Mouse (Mus musculus) stomach, postnatal 0 days (tissue): Measurements from ENCODE around the gene Pramel4. TPM values are rescaled to one million over a fixed set of nuclear protein-coding genes. Genes with fewer than 3 reads are reported as not detected.
"Not testable (repeated sequence)": the region's sequence is repeated elsewhere in the genome, so short reads cannot be mapped to it uniquely, and the experiment has no call there.

ENCODE experiments used
- ATAC-seq: fragments of 200-750 bp; cut with Nextera tagmentation; 2 replicates; pipeline ENCODE4 v1.8.0; 2017; ENCODE audit not compliant: low FRiP score, low TSS enrichment
- DNase-seq: peaks from one replicate; pipeline ENCODE4 v3.0.0-alpha.2; 2016; ENCODE audit warnings: low spot score
- H3K27ac ChIP-seq: fragments of 300-500 bp; sonication (generic); replicated peaks from 2 replicates; pipeline ENCODE4 v1.5.1; 2014; ENCODE audit warnings: mild to moderate bottlenecking, control low read depth
- H3K27me3 ChIP-seq: fragments of 300-500 bp; sonication (generic); 2 replicates; pipeline ENCODE4 v1.6.1; 2014; ENCODE audit warnings: low read length; ENCODE audit not compliant: control insufficient read depth, insufficient read depth
- H3K36me3 ChIP-seq: fragments of 300-500 bp; sonication (generic); 2 replicates; pipeline ENCODE4 v1.6.1; 2014; ENCODE audit warnings: low read length, mixed read lengths; ENCODE audit not compliant: control insufficient read depth, insufficient read depth
- H3K4me1 ChIP-seq: fragments of 300-500 bp; sonication (generic); replicated peaks from 2 replicates; pipeline ENCODE4 v1.6.1; 2014; ENCODE audit warnings: antibody characterized with exemption; ENCODE audit not compliant: control insufficient read depth, insufficient read depth
- H3K4me2 ChIP-seq: fragments of 300-500 bp; sonication (generic); replicated peaks from 2 replicates; pipeline ENCODE4 v1.6.1; 2014; ENCODE audit warnings: low read depth, mild to moderate bottlenecking, control low read depth, moderate library complexity
- H3K4me3 ChIP-seq: fragments of 300-500 bp; sonication (generic); 2 replicates; pipeline ENCODE4 v1.5.1; 2014; ENCODE audit warnings: low read depth, low read length, control low read depth
- H3K9ac ChIP-seq: fragments of 300-500 bp; sonication (generic); 2 replicates; pipeline ENCODE4 v1.6.1; 2014; ENCODE audit warnings: mild to moderate bottlenecking, low read length, control low read depth, mixed read lengths
- H3K9me3 ChIP-seq: fragments of 300-500 bp; sonication (generic); 2 replicates; pipeline ENCODE4 v1.6.1; 2016; ENCODE audit warnings: low read length; ENCODE audit not compliant: control insufficient read depth
- whole genome bisulfite sequencing: fragments of 180-500 bp; shearing (Covaris S2); extraction: QIAGEN DNeasy Blood & Tissue Kit; methylation state at CpG from one replicate; pipeline ENCODE4 v1.1.7; 2014; 5-methylcytosine and 5-hydroxymethylcytosine counted together
- polyA plus RNA-seq: library from polyadenylated mRNA; unstranded; fragments of >200 nt; fragmentation: Nextera tagmentation; extraction: Ambion mirVana; gene quantifications from 2 replicates; pipeline ENCODE4 v1.2.1, GENCODE M21; 2015

Gene Pramel4
- polyA plus RNA-seq = not detected in 2 replicates

GRCm38 (mm10) chr4:144058826-144059225, at the start of gene Pramel4:
TSS of gene Pramel4 (plus strand) at chr4:144059126.
- H3K9me3 ChIP-seq, H3K4me3 ChIP-seq, H3K36me3 ChIP-seq, H3K4me2 ChIP-seq, DNase-seq, ATAC-seq, H3K4me1 ChIP-seq, H3K27me3 ChIP-seq, H3K27ac ChIP-seq, H3K9ac ChIP-seq: not testable (repeated sequence)
- WGBS = 82% methylated on average over 3 of the region's 3 CpGs

- H3K4me2 ChIP-seq, ATAC-seq, H3K4me1 ChIP-seq, H3K36me3 ChIP-seq, DNase-seq, H3K9ac ChIP-seq, H3K4me3 ChIP-seq, H3K27me3 ChIP-seq, H3K27ac ChIP-seq, H3K9me3 ChIP-seq: not testable (repeated sequence)
- WGBS = no CpG with 5 or more reads among the region's 2 CpGs
Observed at GRCm38 (mm10) chr4:144106174-144106573, 47.2 kb downstream of the Pramel4 start, which contains the start of gene Gm13102. TSS of gene Gm13102 (plus strand) at chr4:144106474.

Other genes starting within 250 kb of the Pramel4 start
- gene Gm13084, start 243.0 kb upstream of the Pramel4 start, polyA plus RNA-seq = not detected in 2 replicates
- gene Gm13103, start 212.6 kb upstream of the Pramel4 start, polyA plus RNA-seq = not detected in 2 replicates
- gene Pramef6, start 158.7 kb upstream of the Pramel4 start, polyA plus RNA-seq = not detected in 2 replicates
- not detected in 2 replicates for gene Pramef25, start 108.1 kb upstream of the Pramel4 start, polyA plus RNA-seq
- gene Gm13101, start 92.2 kb upstream of the Pramel4 start, polyA plus RNA-seq = not detected in 2 replicates
- not detected in 2 replicates for gene Pramef17, start 64.8 kb upstream of the Pramel4 start, polyA plus RNA-seq
- gene Gm13102, start 47.3 kb downstream of the Pramel4 start, polyA plus RNA-seq = not detected in 2 replicates
- gene Oog3, start 103.5 kb downstream of the Pramel4 start, polyA plus RNA-seq = not detected in 2 replicates
- gene Oog2, start 131.6 kb downstream of the Pramel4 start, polyA plus RNA-seq = not detected in 2 replicates
- not detected in 2 replicates for gene C87977, start 154.2 kb downstream of the Pramel4 start, polyA plus RNA-seq
- not detected in 2 replicates for gene Pramel5, start 221.4 kb downstream of the Pramel4 start, polyA plus RNA-seq